Mouse (Mus musculus) embryo, embryonic 10.5 days (tissue): ENCODE results near the gene Rabl6.
"Not testable (repeated sequence)": the region's sequence is repeated elsewhere in the genome, so short reads cannot be mapped to it uniquely, and the experiment has no call there.

Experiments
- DNase-seq: peaks from one replicate; pipeline ENCODE4 v3.0.0-alpha.2; 2015; ENCODE audit warnings: low spot score

Gene Rabl6

GRCm38 (mm10) chr2:25575432-25576027, 32.8 kb downstream of the Rabl6 start:
- peak; percentile 61 for DNase-seq

- peak; percentile 99 for DNase-seq
Measured at GRCm38 (mm10) chr2:25574579-25575431, 33.5 kb downstream of the Rabl6 start, which contains the start of the genes Mamdc4 and Phpt1. Mamdc4 (minus strand) TSS chr2:25574845. Phpt1 (minus strand) TSS chr2:25575224.

GRCm38 (mm10) chr2:25574136-25574535, 34.2 kb downstream of the Rabl6 start:
- DNase-seq = no peak

- no peak for DNase-seq
Measured at GRCm38 (mm10) chr2:25573068-25573467, 35.3 kb downstream of the Rabl6 start.

GRCm38 (mm10) chr2:25571221-25571620, 37.1 kb downstream of the Rabl6 start:
- no peak for DNase-seq

- DNase-seq = no peak
Measured at GRCm38 (mm10) chr2:25569323-25569722, 39.0 kb downstream of the Rabl6 start.

- no peak for DNase-seq
Measured at GRCm38 (mm10) chr2:25568473-25569019, 39.8 kb downstream of the Rabl6 start.

- DNase-seq = no peak
Measured at GRCm38 (mm10) chr2:25566558-25566957, 41.8 kb downstream of the Rabl6 start.

- DNase-seq = no peak
Measured at GRCm38 (mm10) chr2:25565741-25566140, 42.6 kb downstream of the Rabl6 start.

- no peak for DNase-seq
Measured at GRCm38 (mm10) chr2:25561946-25562345, 46.4 kb downstream of the Rabl6 start.

GRCm38 (mm10) chr2:25560551-25560950, 47.8 kb downstream of the Rabl6 start:
- no peak for DNase-seq

- DNase-seq = no peak
Measured at GRCm38 (mm10) chr2:25558774-25559173, 49.5 kb downstream of the Rabl6 start.

- no peak for DNase-seq
Measured at GRCm38 (mm10) chr2:25557964-25558360, 50.4 kb downstream of the Rabl6 start.

GRCm38 (mm10) chr2:25557221-25557963, 50.9 kb downstream of the Rabl6 start, which contains the start of gene Edf1:
Edf1 (plus strand) TSS chr2:25557847.
- peak; percentile 96 for DNase-seq

- no peak for DNase-seq
Measured at GRCm38 (mm10) chr2:25556296-25556695, 52.0 kb downstream of the Rabl6 start.

- DNase-seq = not testable (repeated sequence)
Measured at GRCm38 (mm10) chr2:25555479-25555878, 52.8 kb downstream of the Rabl6 start.

- not testable (repeated sequence) for DNase-seq
Measured at GRCm38 (mm10) chr2:25553171-25553786, 55.0 kb downstream of the Rabl6 start.

GRCm38 (mm10) chr2:25551186-25551585, 57.1 kb downstream of the Rabl6 start:
- peak; percentile 64 for DNase-seq

GRCm38 (mm10) chr2:25549021-25549991, 59.0 kb downstream of the Rabl6 start:
- DNase-seq = no peak

GRCm38 (mm10) chr2:25546811-25547491, 61.4 kb downstream of the Rabl6 start, which contains the start of gene Traf2:
Traf2 (minus strand) TSS chr2:25546940.
- peak; percentile 99 for DNase-seq
